Mouse (Mus musculus) thymus, postnatal 14 days (tissue): ENCODE results near the gene Efcc1.

Experiments used
- DNase-seq: peaks from one replicate; pipeline ENCODE4 v3.0.0; 2021

Gene Efcc1

GRCm38 (mm10) chr6:87779174-87780165 lies 48.8 kb downstream of the Efcc1 start:
- no peak for DNase-seq

GRCm38 (mm10) chr6:87780546-87781301 lies 50.1 kb downstream of the Efcc1 start:
- no peak for DNase-seq

GRCm38 (mm10) chr6:87784033-87784432 lies 53.4 kb downstream of the Efcc1 start:
- DNase-seq = no peak

GRCm38 (mm10) chr6:87786621-87787020 lies 56.0 kb downstream of the Efcc1 start:
- no peak for DNase-seq

GRCm38 (mm10) chr6:87787108-87787890 lies 56.6 kb downstream of the Efcc1 start:
- no peak for DNase-seq

GRCm38 (mm10) chr6:87788266-87788895 lies 57.7 kb downstream of the Efcc1 start:
- DNase-seq = no peak

- no peak for DNase-seq
Measured at GRCm38 (mm10) chr6:87788896-87789587, 58.4 kb downstream of the Efcc1 start.

- no peak for DNase-seq
Measured at GRCm38 (mm10) chr6:87789791-87790190, 59.1 kb downstream of the Efcc1 start.

- DNase-seq = peak; percentile 34
Measured at GRCm38 (mm10) chr6:87790779-87791480, 60.3 kb downstream of the Efcc1 start.

- DNase-seq = no peak
Measured at GRCm38 (mm10) chr6:87791826-87792225, 61.2 kb downstream of the Efcc1 start.

- DNase-seq = no peak
Measured at GRCm38 (mm10) chr6:87793821-87794510, 63.3 kb downstream of the Efcc1 start.

- DNase-seq = no peak
Measured at GRCm38 (mm10) chr6:87795385-87796150, 64.9 kb downstream of the Efcc1 start.

GRCm38 (mm10) chr6:87796251-87796880 lies 65.7 kb downstream of the Efcc1 start:
- no peak for DNase-seq

- DNase-seq = no peak
Measured at GRCm38 (mm10) chr6:87797321-87797720, 66.7 kb downstream of the Efcc1 start.

GRCm38 (mm10) chr6:87799576-87799975 lies 68.9 kb downstream of the Efcc1 start:
- no peak for DNase-seq

GRCm38 (mm10) chr6:87802462-87802861 lies 71.8 kb downstream of the Efcc1 start:
- no peak for DNase-seq

GRCm38 (mm10) chr6:87804036-87804435 lies 73.4 kb downstream of the Efcc1 start:
- DNase-seq = no peak

- no peak for DNase-seq
Measured at GRCm38 (mm10) chr6:87804886-87805285, 74.2 kb downstream of the Efcc1 start.

- DNase-seq = no peak
Measured at GRCm38 (mm10) chr6:87805448-87805847, 74.8 kb downstream of the Efcc1 start.
